23 mouse cellular contexts compared by ENCODE assay signal in genomic region chr3:34885137-34885536, GRCm38 (mm10).
DNase-seq lines count a peak whose midpoint lies in the region; ATAC-seq and TF ChIP-seq lines count a peak whose summit lies in the region.
"Had no signal": no experiment of that assay in that cellular context is flagged by ENCODE, and none has a peak within 500 bp of the region (broad histone marks: within the 10 kb centered on the region; RNA-seq: fewer than 3 reads in every experiment).

No protein-coding gene starts in this region.

- no peak overlapping the region for H3K27ac ChIP-seq in embryonic facial prominence, embryonic 13.5 days
- no peak overlapping the region for H3K27ac ChIP-seq in embryonic facial prominence, embryonic 10.5 days (replicated peaks)
- H3K27ac ChIP-seq in embryonic facial prominence, embryonic 14.5 days (replicated peaks; ENCODE audit: low read depth, low read length), result no peak overlapping the region
- no peak overlapping the region for H3K27ac ChIP-seq in stomach, embryonic 15.5 days
- no peak overlapping the region for H3K27ac ChIP-seq in midbrain, embryonic 14.5 days (replicated peaks; ENCODE audit: low read depth, low read length)
- H3K27ac ChIP-seq: forebrain, embryonic 10.5 days; gastrocnemius, adult 2 months; heart, adult 2 months; lung, embryonic 15.5 days; neural tube, embryonic 12.5 days had no signal

- no peak overlapping the region for H3K4me3 ChIP-seq in embryonic facial prominence, embryonic 13.5 days
- no peak overlapping the region for H3K4me3 ChIP-seq in embryonic facial prominence, embryonic 10.5 days
- no peak overlapping the region for H3K4me3 ChIP-seq in lung, adult 2 months (replicated peaks; ENCODE audit: extremely low read depth, low read depth, low read length)
- no peak overlapping the region for H3K4me3 ChIP-seq in embryonic facial prominence, embryonic 14.5 days (ENCODE audit: low read depth, low read length)
- no peak overlapping the region for H3K4me3 ChIP-seq in stomach, embryonic 15.5 days (replicated peaks)
- no peak overlapping the region for H3K4me3 ChIP-seq in midbrain, embryonic 14.5 days (replicated peaks; ENCODE audit: low read depth, low read length)
- H3K4me3 ChIP-seq: forebrain, embryonic 10.5 days; gastrocnemius, adult 2 months; heart, adult 2 months; lung, embryonic 15.5 days; neural tube, embryonic 12.5 days had no signal

- no peaks in the 10 kb centered on the region for H3K36me3 ChIP-seq in embryonic facial prominence, embryonic 13.5 days
- no peaks in the 10 kb centered on the region for H3K36me3 ChIP-seq in embryonic facial prominence, embryonic 10.5 days (replicated peaks)
- H3K36me3 ChIP-seq in embryonic facial prominence, embryonic 14.5 days (ENCODE audit: control insufficient read depth, insufficient read depth, low read length), result no peaks in the 10 kb centered on the region
- H3K36me3 ChIP-seq in stomach, embryonic 15.5 days, result no peaks in the 10 kb centered on the region
- no peaks in the 10 kb centered on the region for H3K36me3 ChIP-seq in midbrain, embryonic 14.5 days (ENCODE audit: control insufficient read depth, insufficient read depth, low read length)
- H3K36me3 ChIP-seq: forebrain, embryonic 10.5 days; lung, embryonic 15.5 days; neural tube, embryonic 12.5 days had no signal

- TF ChIP-seq CTCF in lung, adult 2 months (IDR thresholded peaks at IDR 0.05; ENCODE audit: insufficient read depth, low read length), result no peak

- H3K4me1 ChIP-seq in embryonic facial prominence, embryonic 13.5 days, result no peaks in the 10 kb centered on the region
- H3K4me1 ChIP-seq in embryonic facial prominence, embryonic 10.5 days, result peaks cover 13% of the 10 kb centered on the region
- H3K4me1 ChIP-seq in lung, adult 2 months (ENCODE audit: control insufficient read depth, insufficient read depth, low read length), result no peaks in the 10 kb centered on the region
- no peaks in the 10 kb centered on the region for H3K4me1 ChIP-seq in embryonic facial prominence, embryonic 14.5 days (ENCODE audit: control insufficient read depth, insufficient read depth, low read length)
- no peaks in the 10 kb centered on the region for H3K4me1 ChIP-seq in stomach, embryonic 15.5 days
- H3K4me1 ChIP-seq in midbrain, embryonic 14.5 days (ENCODE audit: control insufficient read depth, insufficient read depth, low read length), result no peaks in the 10 kb centered on the region
- H3K4me1 ChIP-seq: lung, embryonic 15.5 days; neural tube, embryonic 12.5 days had no signal

- no peaks in the 10 kb centered on the region for H3K27me3 ChIP-seq in embryonic facial prominence, embryonic 13.5 days
- no peaks in the 10 kb centered on the region for H3K27me3 ChIP-seq in embryonic facial prominence, embryonic 10.5 days (replicated peaks; ENCODE audit: low read depth, poor library complexity, severe bottlenecking)
- no peaks in the 10 kb centered on the region for H3K27me3 ChIP-seq in embryonic facial prominence, embryonic 14.5 days (replicated peaks; ENCODE audit: control insufficient read depth, insufficient read depth, low read length)
- no peaks in the 10 kb centered on the region for H3K27me3 ChIP-seq in stomach, embryonic 15.5 days (replicated peaks)
- H3K27me3 ChIP-seq in midbrain, embryonic 14.5 days (ENCODE audit: control insufficient read depth, insufficient read depth, low read length), result no peaks in the 10 kb centered on the region
- H3K27me3 ChIP-seq: lung, embryonic 15.5 days; neural tube, embryonic 12.5 days had no signal

- WGBS in embryonic facial prominence, embryonic 13.5 days, result 73% methylated on average over 5 of the region's 5 CpGs
- WGBS in embryonic facial prominence, embryonic 10.5 days, result 84% methylated on average over 5 of the region's 5 CpGs
- 61% methylated on average over 5 of the region's 5 CpGs for WGBS in lung, adult 2 months
- 64% methylated on average over 5 of the region's 5 CpGs for WGBS in embryonic facial prominence, embryonic 14.5 days
- WGBS in stomach, embryonic 15.5 days, result 55% methylated on average over 5 of the region's 5 CpGs
- 93% methylated on average over 5 of the region's 5 CpGs for WGBS in midbrain, embryonic 14.5 days

- ATAC-seq in embryonic facial prominence, embryonic 13.5 days (ENCODE audit: insufficient number of reproducible peaks, insufficient read depth, low FRiP score, low TSS enrichment, low read depth), result 0 out of 2 replicates have a peak, but pooled peaks have one; percentile 37
- ATAC-seq in embryonic facial prominence, embryonic 14.5 days (ENCODE audit: low read depth), result no peak; the same call in 1 of the 2 replicates
- peak; percentile 36; the same call in 1 of the 2 replicates for ATAC-seq in stomach, embryonic 15.5 days (ENCODE audit: insufficient read depth, low FRiP score, low read depth)
- ATAC-seq in midbrain, embryonic 14.5 days (ENCODE audit: low FRiP score, low TSS enrichment), result no peak
- no peak for ATAC-seq in inflammation-experienced regulatory T-cells, adult 6 months
- ATAC-seq: hindbrain, embryonic 16.5 days; intestine, postnatal 0 days had no signal

- no peak overlapping the region for H3K9ac ChIP-seq in embryonic facial prominence, embryonic 13.5 days
- H3K9ac ChIP-seq in embryonic facial prominence, embryonic 14.5 days (ENCODE audit: low read depth, low read length), result no peak overlapping the region
- no peak overlapping the region for H3K9ac ChIP-seq in stomach, embryonic 15.5 days
- H3K9ac ChIP-seq in midbrain, embryonic 14.5 days (replicated peaks; ENCODE audit: low read length), result no peak overlapping the region
- H3K9ac ChIP-seq: lung, embryonic 15.5 days; neural tube, embryonic 12.5 days had no signal

- DNase-seq in embryonic facial prominence, embryonic 10.5 days (ENCODE audit: low spot score), result no peak
- DNase-seq in lung, adult 18-20 months, result peak; percentile 22 to 33
- no peak for DNase-seq in lung, adult 2 months
- peak; percentile 69 for DNase-seq in embryonic facial prominence, embryonic 14.5 days (ENCODE audit: low spot score)
- DNase-seq in midbrain, embryonic 14.5 days, result no peak
- DNase-seq: adrenal gland, postnatal 14 days; cerebellum, adult 11 months; cerebellum, postnatal 14 days; gastrocnemius, adult 2 months; heart, adult 2 months; heart, postnatal 4 days; kidney, postnatal 14 days; left cerebral cortex, postnatal 4 days; thymus, adult 18-20 months had no signal

- no peak overlapping the region for H3K4me2 ChIP-seq in embryonic facial prominence, embryonic 13.5 days
- no peak overlapping the region for H3K4me2 ChIP-seq in embryonic facial prominence, embryonic 14.5 days (ENCODE audit: low read depth, low read length)
- H3K4me2 ChIP-seq in stomach, embryonic 15.5 days, result no peak overlapping the region
- H3K4me2 ChIP-seq in midbrain, embryonic 14.5 days (ENCODE audit: low read length), result no peak overlapping the region
- H3K4me2 ChIP-seq: liver, embryonic 11.5 days; lung, embryonic 15.5 days; neural tube, embryonic 12.5 days had no signal

- no peaks in the 10 kb centered on the region for H3K9me3 ChIP-seq in embryonic facial prominence, embryonic 13.5 days
- no peaks in the 10 kb centered on the region for H3K9me3 ChIP-seq in embryonic facial prominence, embryonic 10.5 days
- H3K9me3 ChIP-seq in embryonic facial prominence, embryonic 14.5 days (ENCODE audit: control insufficient read depth, low read length), result no peaks in the 10 kb centered on the region
- H3K9me3 ChIP-seq in stomach, embryonic 15.5 days, result no peaks in the 10 kb centered on the region
- H3K9me3 ChIP-seq in midbrain, embryonic 14.5 days (ENCODE audit: control insufficient read depth, low read length), result no peaks in the 10 kb centered on the region
- H3K9me3 ChIP-seq: forebrain, embryonic 10.5 days; lung, embryonic 15.5 days; neural tube, embryonic 12.5 days had no signal

- TF ChIP-seq POLR2A in lung, adult 2 months (IDR thresholded peaks at IDR 0.05; ENCODE audit: borderline replicate concordance, extremely low read depth, low read depth, low read length), result no peak

Comparison
In these comparisons a context has a peak if more than half of its experiments do, and no peak if none do; other contexts are left out.
1. ATAC-seq: peak in embryonic facial prominence, embryonic 13.5 days (single experiment) and stomach, embryonic 15.5 days (single experiment); none in embryonic facial prominence, embryonic 14.5 days (single experiment), midbrain, embryonic 14.5 days (single experiment) and inflammation-experienced regulatory T-cells, adult 6 months (single experiment).
2. DNase-seq: peak in lung, adult 18-20 months (2 of 2) and embryonic facial prominence, embryonic 14.5 days (single experiment); none in embryonic facial prominence, embryonic 10.5 days (single experiment), lung, adult 2 months (single experiment) and midbrain, embryonic 14.5 days (single experiment).